Mouse (Mus musculus) C2C12 (cell line): ENCODE results near the gene Il16. TPM values are rescaled to one million over a fixed set of nuclear protein-coding genes. Genes with fewer than 3 reads are reported as not detected.

Experiments
- H3K27me3 ChIP-seq: one replicate; pipeline ENCODE4 v1.6.1; 2011; ENCODE audit not compliant: control insufficient read depth, insufficient read depth, insufficient read length
- H3K36me3 ChIP-seq: one replicate; pipeline ENCODE4 v1.6.1; 2011; ENCODE audit not compliant: control insufficient read depth, insufficient read depth
- H3K4me3 ChIP-seq: one replicate; pipeline ENCODE4 v1.5.1; 2011; ENCODE audit warnings: mild to moderate bottlenecking, control low read depth; ENCODE audit not compliant: poor library complexity, insufficient read depth, severe bottlenecking
- H3K79me2 ChIP-seq: one replicate; pipeline ENCODE4 v1.6.1; 2011; ENCODE audit not compliant: control insufficient read depth, insufficient read depth
- H3K79me3 ChIP-seq: one replicate; pipeline ENCODE4 v1.6.1; 2011; ENCODE audit warnings: low read depth, control low read depth
- H3ac ChIP-seq: one replicate; pipeline ENCODE3; 2011; ENCODE audit warnings: low read depth; ENCODE audit not compliant: control insufficient read depth, insufficient read length
- CEBPB ChIP-seq: IDR thresholded peaks from one replicate; pipeline ENCODE4 v1.6.1; 2011; ENCODE audit warnings: low read depth, mild to moderate bottlenecking, control low read depth, moderate library complexity
- CTCF ChIP-seq: IDR thresholded peaks from one replicate; pipeline ENCODE4 v1.5.1; 2011; ENCODE audit not compliant: control insufficient read depth, insufficient read depth, insufficient read length
- FOSL1 ChIP-seq: IDR thresholded peaks from one replicate; pipeline ENCODE4 v1.8.0; 2011; ENCODE audit warnings: mild to moderate bottlenecking, low read length; ENCODE audit not compliant: poor library complexity, insufficient read depth, severe bottlenecking
- MAX ChIP-seq: IDR thresholded peaks from one replicate; pipeline ENCODE4 v1.6.1; 2011; ENCODE audit warnings: mild to moderate bottlenecking, control low read depth
- MYOD1 ChIP-seq: IDR thresholded peaks from one replicate; pipeline ENCODE4 v1.6.1; 2011; ENCODE audit warnings: low read depth; ENCODE audit not compliant: control insufficient read depth, insufficient read length
- MYOG ChIP-seq: IDR thresholded peaks from one replicate; pipeline ENCODE4 v1.6.1; 2011; ENCODE audit not compliant: control insufficient read depth, insufficient read length; ENCODE audit errors: extremely low read depth
- USF1 ChIP-seq: IDR thresholded peaks from one replicate; pipeline ENCODE4 v1.6.1; 2011; ENCODE audit warnings: low read depth, mild to moderate bottlenecking, control low read depth, moderate library complexity
- polyA plus RNA-seq: library from polyadenylated mRNA; unstranded; fragments of >200 nt; fragmentation: generic; extraction: Trizol; gene quantifications from one replicate; pipeline ENCODE4 v1.2.1, GENCODE M21; 2012; ENCODE audit warnings: missing spikeins

Gene Il16
- polyA plus RNA-seq, 1 experiment: not detected

DNA sequence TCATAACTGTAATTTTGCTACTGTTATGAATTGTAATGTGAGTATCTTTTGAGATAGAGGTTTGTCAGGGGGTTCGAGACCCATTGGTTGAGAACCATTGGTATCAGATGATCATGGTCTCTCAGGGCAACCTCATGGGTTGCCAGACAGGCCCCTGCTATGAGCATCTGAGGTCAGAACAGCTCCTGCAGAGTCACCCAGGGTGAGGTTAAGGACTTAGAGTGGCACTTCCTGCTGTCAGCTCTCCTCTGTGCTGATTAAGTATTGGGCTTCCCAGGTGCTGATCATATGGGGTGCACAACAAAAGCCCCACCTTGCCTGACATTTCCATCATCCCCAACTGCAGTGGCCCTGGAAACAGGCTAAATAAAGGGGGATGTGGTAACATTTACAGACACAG is 2.9 kb upstream of the Il16 start:
- H3ac ChIP-seq: no peak overlapping the region
- no peaks in the 10 kb centered on the region for H3K79me3 ChIP-seq
- no peaks in the 10 kb centered on the region for H3K79me2 ChIP-seq
- H3K27me3 ChIP-seq: no peaks in the 10 kb centered on the region
- no peak overlapping the region for H3K4me3 ChIP-seq
- no peaks in the 10 kb centered on the region for H3K36me3 ChIP-seq
- TF ChIP-seq FOSL1 (no peak), MAX (no peak), CEBPB (no peak), MYOG (no peak), MYOD1 (no peak), CTCF (no peak), USF1 (no peak)

DNA sequence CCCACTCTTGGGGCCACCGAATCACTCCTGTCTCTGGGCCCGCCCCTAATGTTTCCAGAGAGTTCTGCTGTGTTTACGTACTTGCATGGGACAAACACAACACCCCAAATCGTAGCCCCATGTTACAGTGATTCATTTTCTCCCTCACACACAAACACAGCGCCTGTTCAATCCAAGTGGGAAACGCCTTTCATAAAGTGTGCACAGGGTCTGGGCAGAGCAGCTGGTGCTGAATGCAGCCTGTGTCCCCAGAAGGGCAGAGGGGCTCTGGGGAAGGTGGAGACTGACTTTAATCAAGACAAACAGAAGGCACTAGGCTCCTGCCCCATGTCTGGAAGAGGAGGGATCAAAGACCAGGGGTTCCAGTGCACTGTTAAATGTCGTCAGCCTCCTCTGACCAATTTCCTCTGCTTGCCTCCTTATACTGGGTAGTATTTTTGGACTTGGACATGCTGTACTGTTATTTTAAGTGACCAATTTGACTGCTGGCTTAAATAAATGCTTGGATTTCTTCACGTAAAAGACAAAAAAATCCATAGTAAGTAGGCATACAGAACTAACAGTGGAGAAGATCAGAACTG is 671 bp upstream of the Il16 start:
- Histone ChIP-seq H3ac (no peak overlapping the region), H3K79me3 (no peaks in the 10 kb centered on the region), H3K79me2 (no peaks in the 10 kb centered on the region), H3K36me3 (no peaks in the 10 kb centered on the region), H3K4me3 (no peak overlapping the region), H3K27me3 (no peaks in the 10 kb centered on the region)
- no peak for TF ChIP-seq USF1
- TF ChIP-seq MYOG: no peak
- no peak for TF ChIP-seq CTCF
- no peak for TF ChIP-seq MAX
- no peak for TF ChIP-seq CEBPB
- no peak for TF ChIP-seq FOSL1
- TF ChIP-seq MYOD1: no peak

DNA sequence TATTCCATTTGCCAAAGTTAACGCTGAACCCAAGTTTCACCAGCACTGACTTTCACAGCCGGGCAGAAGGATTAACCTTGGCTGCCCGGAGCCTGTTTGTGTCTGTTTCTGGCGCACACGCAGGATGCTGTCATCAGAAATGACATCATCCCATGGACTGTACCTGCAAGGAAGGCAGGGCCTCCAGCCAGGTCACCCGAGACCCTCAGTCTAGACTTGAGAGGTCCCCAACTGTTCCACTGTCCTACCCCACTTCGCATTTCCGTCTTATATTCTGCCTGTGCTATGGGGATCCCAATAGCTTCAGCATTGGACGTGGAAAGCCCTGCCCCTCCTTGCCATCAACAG is 487 bp downstream of the Il16 start:
- Histone ChIP-seq H3K79me3 (no peaks in the 10 kb centered on the region), H3K36me3 (no peaks in the 10 kb centered on the region), H3K4me3 (no peak overlapping the region), H3K79me2 (no peaks in the 10 kb centered on the region), H3ac (no peak overlapping the region), H3K27me3 (no peaks in the 10 kb centered on the region)
- TF ChIP-seq CTCF: no peak
- TF ChIP-seq MYOD1: no peak
- TF ChIP-seq FOSL1: no peak
- TF ChIP-seq MAX: no peak
- no peak for TF ChIP-seq CEBPB
- TF ChIP-seq MYOG: no peak
- TF ChIP-seq USF1: no peak

- no peaks in the 10 kb centered on the region for H3K79me2 ChIP-seq
- H3K79me3 ChIP-seq: no peaks in the 10 kb centered on the region
- H3K4me3 ChIP-seq: no peak overlapping the region
- H3K36me3 ChIP-seq: no peaks in the 10 kb centered on the region
- TF ChIP-seq MYOG (no peak), MAX (no peak)
- no peak overlapping the region for H3ac ChIP-seq
- H3K27me3 ChIP-seq: no peaks in the 10 kb centered on the region
These were observed 1.3 kb downstream of the Il16 start for GRCm38 (mm10) chr7:83744250-83744649.

DNA sequence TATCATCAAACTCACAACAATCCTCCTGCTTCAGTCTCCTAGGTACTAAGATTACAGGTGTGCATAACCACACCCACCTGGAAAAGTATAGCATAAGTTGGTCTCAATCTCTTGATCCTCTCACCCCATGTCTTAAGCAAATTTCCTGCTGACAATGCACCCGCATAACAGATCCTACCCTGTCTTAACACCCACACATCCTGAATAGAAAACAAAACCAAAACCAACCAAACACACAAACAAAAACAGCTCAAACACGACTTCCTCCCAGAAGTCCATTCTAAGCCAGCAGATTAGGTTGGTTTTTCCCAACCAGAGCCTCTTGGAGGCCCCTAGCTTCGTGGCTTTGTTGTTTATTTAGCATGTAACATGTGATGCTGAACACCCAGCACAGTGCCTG is 2.8 kb downstream of the Il16 start:
- Histone ChIP-seq H3K36me3 (no peaks in the 10 kb centered on the region), H3K79me3 (no peaks in the 10 kb centered on the region), H3K79me2 (no peaks in the 10 kb centered on the region), H3K27me3 (no peaks in the 10 kb centered on the region), H3K4me3 (no peak overlapping the region), H3ac (no peak overlapping the region)
- TF ChIP-seq USF1 (no peak), CEBPB (no peak), FOSL1 (no peak), MYOG (no peak), CTCF (no peak), MAX (no peak), MYOD1 (no peak)

DNA sequence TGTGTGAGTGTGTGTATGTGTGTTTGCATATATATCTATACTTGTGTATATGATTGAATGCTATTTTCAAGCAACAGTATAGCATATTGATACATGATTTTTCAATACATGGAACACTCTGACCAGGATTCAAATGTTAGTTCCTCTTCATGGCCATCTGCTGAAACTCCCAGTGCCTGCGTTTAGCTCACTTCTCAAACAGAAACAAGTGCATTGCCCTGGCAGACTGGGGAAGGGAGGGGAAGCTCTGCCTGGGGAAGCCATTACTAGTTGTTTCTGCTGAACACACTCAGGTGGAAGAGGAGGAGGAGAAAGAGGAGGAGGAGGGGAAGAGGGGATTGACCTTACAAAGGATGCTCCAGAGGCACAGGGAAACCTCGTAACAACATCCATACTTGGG is 3.5 kb downstream of the Il16 start:
- Histone ChIP-seq H3K79me3 (no peaks in the 10 kb centered on the region), H3K79me2 (no peaks in the 10 kb centered on the region), H3K27me3 (no peaks in the 10 kb centered on the region), H3K4me3 (no peak overlapping the region), H3K36me3 (no peaks in the 10 kb centered on the region), H3ac (no peak overlapping the region)
- no peak for TF ChIP-seq MYOD1
- no peak for TF ChIP-seq FOSL1
- TF ChIP-seq MAX: no peak
- TF ChIP-seq CTCF: no peak
- TF ChIP-seq USF1: no peak
- TF ChIP-seq MYOG: no peak
- no peak for TF ChIP-seq CEBPB
